Mouse (Mus musculus) v-Abl transformed pro-B cells (cell line): ENCODE measurements around the gene Igf2bp3.

Experiments used
- in situ Hi-C, 2 experiments: fragments of 400-800 bp; cut with MboI; formaldehyde crosslinking; loops; one replicate each; pipeline ENCODE4 v1.15.1; 2025; ENCODE audit not compliant: unreplicated experiment in 2 of 2

The Igf2bp3 gene

GRCm38 (mm10) chr6:49214928-49215747 is at the start of gene Igf2bp3:
Igf2bp3 (minus strand) TSS chr6:49214957.
- in situ Hi-C loops, result no loop called here

- in situ Hi-C loops, result loop anchor here (10.0 to 25.0 kb wide), 3 partner anchors 850 to 1298 kb away; partner anchors contain the start of genes Mpp6 (in 2 of the 2) and Cycs (in 1 of the 2)
Measured at GRCm38 (mm10) chr6:49264446-49264845, 49.7 kb upstream of the Igf2bp3 start.

GRCm38 (mm10) chr6:49263847-49264243 is 49.1 kb upstream of the Igf2bp3 start, which contains the start of gene Tra2a:
Tra2a (minus strand) TSS chr6:49264033.
- in situ Hi-C loops, result loop anchor here (10.0 to 25.0 kb wide), 3 partner anchors 851 to 1298 kb away; partner anchors contain the start of genes Mpp6 (in 2 of the 2) and Cycs (in 1 of the 2)

GRCm38 (mm10) chr6:49263081-49263846 is 48.5 kb upstream of the Igf2bp3 start:
- in situ Hi-C loops, result loop anchor here (10.0 to 25.0 kb wide), 3 partner anchors 852 to 1299 kb away; partner anchors contain the start of genes Mpp6 (in 2 of the 2) and Cycs (in 1 of the 2)

- in situ Hi-C loops, result loop anchor here (10.0 to 25.0 kb wide), 3 partner anchors 852 to 1300 kb away; partner anchors contain the start of genes Mpp6 (in 2 of the 2) and Cycs (in 1 of the 2)
Measured at GRCm38 (mm10) chr6:49262421-49262820, 47.7 kb upstream of the Igf2bp3 start.

- in situ Hi-C loops, result loop anchor here (10.0 to 25.0 kb wide), 4 partner anchors 855 to 1303 kb away; partner anchors contain the start of genes Mpp6 (in 2 of the 2) and Cycs (in 1 of the 2)
Measured at GRCm38 (mm10) chr6:49259711-49260110, 45.0 kb upstream of the Igf2bp3 start.

GRCm38 (mm10) chr6:49257880-49258279 is 43.1 kb upstream of the Igf2bp3 start:
- in situ Hi-C loops, result loop anchor here (10.0 to 25.0 kb wide), 3 partner anchors 927 to 1304 kb away; partner anchors contain the start of gene Cycs (in 1 of the 2)

- in situ Hi-C loops, result loop anchor here (10.0 to 25.0 kb wide), 3 partner anchors 933 to 1310 kb away; partner anchors contain the start of gene Cycs (in 1 of the 2)
Measured at GRCm38 (mm10) chr6:49252207-49252606, 37.5 kb upstream of the Igf2bp3 start.

- in situ Hi-C loops, result loop anchor here (10.0 to 25.0 kb wide), 3 partner anchors 934 to 1311 kb away; partner anchors contain the start of gene Cycs (in 1 of the 2)
Measured at GRCm38 (mm10) chr6:49251199-49251598, 36.4 kb upstream of the Igf2bp3 start.

GRCm38 (mm10) chr6:49247246-49247645 is 32.5 kb upstream of the Igf2bp3 start:
- in situ Hi-C loops, result loop anchor here (5.0 kb wide), 2 partner anchors 185 to 190 kb away; no protein-coding TSS in a partner anchor

GRCm38 (mm10) chr6:49242331-49242730 is 27.6 kb upstream of the Igf2bp3 start:
- in situ Hi-C loops, result no loop called here

- in situ Hi-C loops, result no loop called here
Measured at GRCm38 (mm10) chr6:49241562-49241961, 26.8 kb upstream of the Igf2bp3 start.

- in situ Hi-C loops, result no loop called here
Measured at GRCm38 (mm10) chr6:49236331-49236730, 21.6 kb upstream of the Igf2bp3 start.

- in situ Hi-C loops, result no loop called here
Measured at GRCm38 (mm10) chr6:49233356-49233755, 18.6 kb upstream of the Igf2bp3 start.

- in situ Hi-C loops, result loop anchor here in 1 of 2 experiments (5.0 kb wide), 1 partner anchor 39 kb away; no protein-coding TSS in a partner anchor
Measured at GRCm38 (mm10) chr6:49228126-49228679, 13.4 kb upstream of the Igf2bp3 start.

GRCm38 (mm10) chr6:49227184-49227735 is 12.5 kb upstream of the Igf2bp3 start:
- in situ Hi-C loops, result loop anchor here in 1 of 2 experiments (5.0 kb wide), 1 partner anchor 40 kb away; no protein-coding TSS in a partner anchor

GRCm38 (mm10) chr6:49225728-49226123 is 11.0 kb upstream of the Igf2bp3 start:
- in situ Hi-C loops, result loop anchor here in 1 of 2 experiments (5.0 kb wide), 1 partner anchor 42 kb away; no protein-coding TSS in a partner anchor

- in situ Hi-C loops, result loop anchor here in 1 of 2 experiments (5.0 kb wide), 1 partner anchor 42 kb away; no protein-coding TSS in a partner anchor
Measured at GRCm38 (mm10) chr6:49224923-49225727, 10.4 kb upstream of the Igf2bp3 start.

- in situ Hi-C loops, result no loop called here
Measured at GRCm38 (mm10) chr6:49221906-49222305, 7.1 kb upstream of the Igf2bp3 start.
